Mouse (Mus musculus) MEL-GATA-1-ER (cell line): ENCODE measurements around the gene Tnnt1.

ENCODE experiments used
- DNase-seq: peaks from one replicate; pipeline ENCODE4 v3.0.0-alpha.2; 2012; ENCODE audit warnings: low read depth; ENCODE audit errors: extremely low read depth

Tnnt1 gene

DNA sequence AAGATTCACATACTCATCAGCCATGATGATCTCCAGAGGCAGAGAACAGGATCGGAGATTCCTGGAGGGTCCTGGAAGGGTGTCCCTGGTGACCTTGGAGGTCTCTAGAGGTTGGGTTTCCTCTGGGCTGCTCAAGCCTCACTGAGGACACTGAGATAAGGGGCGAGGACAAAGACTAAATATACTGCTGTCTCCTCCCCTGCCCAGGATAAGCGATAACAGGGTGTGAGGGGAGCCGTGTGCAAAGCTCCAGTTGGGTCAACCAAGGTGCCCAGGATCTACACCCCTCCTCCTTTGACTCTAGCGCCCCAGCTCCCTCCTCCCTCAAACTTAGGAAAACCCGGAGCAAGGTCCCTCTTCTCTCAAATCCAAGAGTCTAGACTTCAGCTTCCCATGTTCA, 6.1 kb upstream of the Tnnt1 start:
- no peak for DNase-seq

DNA sequence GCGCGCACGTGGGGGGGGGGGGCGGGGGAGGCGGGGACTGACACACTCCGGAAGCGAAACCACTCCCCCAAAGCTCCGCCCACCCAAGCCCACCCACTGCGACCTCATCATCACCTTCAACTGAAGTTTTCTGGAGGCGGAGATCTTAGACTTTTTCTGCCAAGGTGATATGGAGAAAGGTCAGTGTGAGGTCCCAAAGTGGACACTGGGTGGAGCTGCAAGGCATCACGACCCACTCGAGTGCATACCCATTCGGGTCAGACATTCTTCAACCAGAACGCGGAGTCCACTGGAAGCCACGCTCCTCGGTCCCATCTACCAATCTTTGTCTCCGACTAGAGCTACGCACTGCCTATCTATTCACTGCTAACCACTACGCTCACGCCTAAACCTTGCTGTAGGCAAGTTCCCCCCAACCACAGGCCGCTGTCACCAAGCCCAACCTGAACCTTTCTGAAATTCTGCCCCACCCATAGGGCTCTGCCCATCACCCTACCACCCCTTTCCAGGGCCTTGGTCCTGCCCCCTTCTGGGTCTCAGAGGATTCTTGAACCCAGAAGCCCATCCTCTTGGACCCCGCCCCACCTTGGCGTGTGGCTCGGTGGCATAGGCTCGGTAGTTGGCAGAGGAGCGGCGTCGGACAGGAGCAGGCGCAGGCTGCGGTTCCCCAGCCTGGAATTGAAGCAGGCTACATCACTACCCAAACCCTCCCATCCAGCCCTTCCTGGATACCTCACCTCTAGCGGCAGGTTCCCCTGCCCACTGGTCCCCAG, 5.2 kb upstream of the Tnnt1 start:
- DNase-seq: no peak

DNA sequence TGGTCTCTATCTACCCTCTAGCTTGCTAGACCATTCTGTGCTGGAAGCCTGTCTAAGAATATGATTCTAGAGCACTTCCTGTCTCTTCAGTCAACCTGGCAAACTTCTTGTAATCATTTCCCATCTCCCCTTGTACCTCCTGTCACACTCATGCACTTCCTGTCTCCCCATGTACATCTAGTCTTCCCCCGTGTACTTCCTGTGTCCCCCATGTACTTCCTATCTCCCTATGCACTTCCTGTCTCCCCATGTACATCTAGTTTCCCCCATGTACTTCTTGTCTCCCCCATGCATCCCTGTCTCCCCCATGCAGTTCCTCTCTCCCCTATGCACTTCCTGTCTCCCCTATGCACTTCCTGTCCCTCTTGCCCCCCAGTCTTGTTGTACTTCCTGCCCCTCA, 2.3 kb upstream of the Tnnt1 start:
- DNase-seq: no peak

DNA sequence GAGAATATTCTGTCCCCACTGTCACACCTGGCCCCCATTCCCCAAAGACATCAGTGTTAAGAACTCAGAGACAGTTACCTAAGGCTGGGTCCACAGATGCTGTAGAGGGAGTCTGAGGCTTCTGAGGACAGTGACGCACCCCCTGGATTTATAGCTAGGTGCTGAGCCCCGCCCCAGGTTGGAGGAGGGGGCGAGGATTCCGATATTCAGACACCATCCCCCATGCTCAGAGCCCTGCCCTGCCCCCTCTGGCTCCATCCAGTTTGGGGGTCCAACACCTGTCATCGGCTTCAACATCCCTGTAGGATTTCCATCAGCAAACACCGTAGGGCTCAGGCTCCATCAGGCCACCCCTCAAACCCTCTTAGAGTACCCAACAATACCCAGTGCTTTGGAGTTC, 329 bp downstream of the Tnnt1 start:
- DNase-seq: no peak

DNA sequence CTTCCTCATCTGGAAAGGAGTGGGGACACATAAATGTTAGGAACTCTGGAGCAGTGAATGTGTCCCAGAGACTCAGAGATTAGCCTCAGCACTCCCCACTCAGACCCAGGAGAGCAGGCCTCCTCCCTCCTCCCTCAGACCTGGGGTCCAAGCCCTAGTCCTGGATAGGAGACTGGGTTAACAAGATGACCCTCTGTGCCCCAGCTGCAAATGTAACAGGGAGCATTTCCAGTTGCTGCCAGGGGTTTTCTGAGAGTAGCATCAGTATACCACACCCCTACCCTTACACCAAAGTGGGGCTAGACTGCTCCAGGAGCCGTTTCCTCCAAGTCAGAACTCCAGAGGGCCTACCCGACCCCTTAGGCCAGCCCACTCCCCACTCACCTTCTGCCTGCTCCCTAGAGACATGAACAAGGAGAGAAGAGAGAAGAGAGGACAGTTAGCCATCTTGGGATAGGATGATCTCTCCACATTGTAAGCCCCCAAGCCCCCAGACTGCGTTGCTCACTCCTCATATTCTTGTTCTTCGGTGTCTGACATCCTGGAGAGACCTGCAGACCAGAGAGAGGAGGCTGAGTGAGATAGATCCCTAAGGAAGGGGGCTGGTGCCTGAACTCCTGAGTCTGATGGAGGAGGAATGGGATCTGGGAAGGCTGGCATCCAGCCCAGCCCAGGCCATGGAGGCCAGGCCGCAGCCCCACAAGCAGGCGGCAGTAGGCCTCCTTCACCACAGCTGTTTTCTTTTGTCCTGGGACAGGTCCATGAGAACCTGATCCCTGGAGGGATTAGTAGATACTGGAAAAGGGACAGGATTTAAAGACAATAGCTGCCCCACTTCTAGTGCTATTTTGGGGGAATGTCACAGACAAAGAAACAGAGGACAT, 2.1 kb downstream of the Tnnt1 start:
- no peak for DNase-seq

DNA sequence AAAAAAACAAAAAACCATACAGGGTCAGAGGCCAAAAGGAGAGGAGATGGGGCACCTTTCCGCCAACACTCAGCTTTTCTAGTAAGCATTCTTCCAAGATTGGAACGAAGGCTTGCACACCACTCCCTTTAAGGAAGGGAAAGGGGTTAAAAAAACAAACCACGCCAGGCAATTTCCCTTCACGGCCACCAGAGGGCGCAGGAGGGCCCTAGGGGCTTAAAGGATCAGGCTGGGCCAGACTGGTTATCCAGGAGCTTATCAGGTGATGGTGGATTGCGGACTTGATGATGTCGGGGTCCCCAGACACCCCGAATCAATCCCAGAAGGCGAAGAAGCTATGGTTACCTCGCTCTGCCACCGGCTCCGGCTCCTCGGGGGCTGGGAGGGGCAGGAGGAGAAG, 2.9 kb downstream of the Tnnt1 start:
- no peak for DNase-seq

DNA sequence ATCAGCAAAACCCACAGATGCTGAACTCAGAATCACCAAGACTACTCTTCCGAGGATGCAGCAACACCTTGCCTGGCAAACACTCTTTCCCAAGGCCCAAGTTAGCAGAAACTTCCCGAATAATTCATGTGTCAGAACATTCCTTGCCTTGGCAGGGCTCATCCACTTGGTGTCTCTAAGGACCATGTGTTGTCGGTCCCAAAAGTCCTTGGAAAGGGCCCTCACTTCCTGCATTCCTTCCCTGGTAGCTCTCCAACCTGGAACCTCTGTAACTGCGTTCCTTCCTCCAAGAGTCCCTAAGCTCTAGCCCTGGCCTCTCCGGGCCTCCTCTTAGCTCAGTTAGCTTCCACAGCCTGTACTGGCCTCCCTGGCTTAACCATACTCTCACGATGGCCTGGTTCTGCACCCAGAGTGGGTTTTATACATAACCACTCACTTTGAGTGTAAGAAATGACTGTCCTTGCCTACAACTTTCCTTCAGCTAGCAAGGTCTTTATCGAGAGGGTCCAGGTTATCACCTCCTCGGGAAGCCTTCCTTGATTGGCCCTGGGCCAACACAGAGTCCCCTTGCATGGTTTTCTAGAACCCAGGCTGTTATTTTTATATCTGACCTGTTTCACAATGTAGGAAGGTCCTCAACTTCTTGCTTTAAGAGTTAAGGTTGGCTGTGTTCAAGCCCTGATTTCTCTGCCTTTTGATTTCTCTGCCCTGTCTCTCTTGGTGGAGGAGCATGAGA, 4.5 kb downstream of the Tnnt1 start:
- DNase-seq: no peak

DNA sequence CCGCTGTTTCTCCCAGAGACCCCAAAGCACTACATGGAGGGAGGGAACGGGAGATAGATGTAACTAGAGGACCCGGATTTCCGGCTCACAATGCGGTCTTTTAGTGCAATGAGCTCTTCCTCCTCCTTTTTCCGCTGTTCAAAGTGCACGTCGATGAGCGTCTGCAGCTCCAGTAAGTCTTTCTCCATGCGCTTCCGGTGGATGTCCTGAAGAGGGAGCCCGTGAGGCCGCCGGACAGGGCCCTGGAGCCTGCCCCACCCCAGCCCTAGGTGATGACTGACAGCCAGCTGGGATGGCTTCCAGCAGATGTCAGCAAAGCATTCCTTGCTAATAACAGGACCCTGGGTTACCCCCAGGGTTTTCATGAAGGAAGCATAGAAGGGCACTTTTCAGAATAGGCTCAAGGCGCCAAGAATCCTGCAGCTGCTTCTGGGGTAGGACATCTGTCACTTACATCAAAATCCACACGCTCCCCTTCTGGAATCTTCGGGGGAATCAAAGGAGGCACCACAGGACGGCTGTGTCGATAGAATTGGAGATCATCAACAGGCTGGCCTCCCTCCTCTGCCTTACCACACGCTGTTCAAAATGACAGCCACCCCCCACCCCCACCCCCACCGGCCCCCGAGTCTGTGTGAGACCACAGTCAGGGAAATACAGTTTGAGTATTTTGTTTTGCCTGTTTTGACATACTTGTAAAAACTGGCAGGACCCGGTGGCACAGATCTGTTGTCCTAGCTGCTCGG, 6.1 kb downstream of the Tnnt1 start:
- no peak for DNase-seq

DNA sequence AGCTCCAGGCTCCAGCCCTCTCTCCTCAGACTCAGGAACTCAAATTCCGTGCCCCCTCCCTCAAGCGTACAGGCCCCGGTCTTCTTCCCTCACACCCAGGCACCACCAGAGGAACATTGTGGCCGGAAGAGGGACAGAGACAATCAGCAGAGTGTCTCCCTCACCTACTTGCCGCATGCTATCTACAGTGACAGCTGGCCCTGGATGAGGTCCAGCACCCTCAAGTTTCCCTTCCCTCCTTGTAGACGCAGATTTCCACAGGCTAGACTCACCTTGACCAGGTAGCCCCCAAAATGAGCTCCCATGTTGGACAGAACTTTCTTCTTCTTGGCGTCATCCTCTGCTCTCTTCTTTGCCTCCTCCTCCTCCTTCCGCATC, 7.5 kb downstream of the Tnnt1 start:
- no peak for DNase-seq

DNA sequence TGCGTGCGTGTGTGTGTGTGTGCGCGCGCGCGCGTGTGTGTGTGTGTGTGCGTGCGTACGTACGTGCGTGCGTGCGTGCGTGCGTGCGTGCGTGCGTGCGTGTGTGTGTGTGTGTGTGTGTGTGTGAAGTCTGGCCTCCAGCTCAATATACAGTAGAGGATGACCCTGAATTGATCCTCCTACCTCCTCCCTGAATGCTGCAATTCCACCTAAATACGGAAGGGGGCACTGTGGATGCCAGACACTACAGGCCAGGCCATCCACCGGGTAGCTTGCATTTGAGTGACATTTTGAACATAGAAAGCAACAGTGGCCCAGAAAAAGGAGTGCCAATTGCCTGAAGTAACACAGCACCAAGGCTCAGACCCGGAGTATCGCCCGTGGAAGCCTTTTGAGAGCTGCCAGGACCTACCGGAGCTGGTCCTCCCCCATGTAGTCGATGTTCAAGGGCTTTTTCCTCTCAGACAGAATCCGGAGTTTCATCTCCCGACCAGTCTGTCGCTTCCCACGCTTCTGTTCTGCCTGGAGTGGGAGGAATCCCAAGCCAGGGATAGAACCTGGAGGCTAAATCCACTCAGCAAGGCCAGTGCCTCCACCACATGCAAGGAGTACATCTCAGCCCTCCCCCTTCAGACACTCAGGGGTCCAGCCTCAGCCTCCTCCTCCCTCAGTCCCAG, 8.0 kb downstream of the Tnnt1 start:
- DNase-seq: no peak

DNA sequence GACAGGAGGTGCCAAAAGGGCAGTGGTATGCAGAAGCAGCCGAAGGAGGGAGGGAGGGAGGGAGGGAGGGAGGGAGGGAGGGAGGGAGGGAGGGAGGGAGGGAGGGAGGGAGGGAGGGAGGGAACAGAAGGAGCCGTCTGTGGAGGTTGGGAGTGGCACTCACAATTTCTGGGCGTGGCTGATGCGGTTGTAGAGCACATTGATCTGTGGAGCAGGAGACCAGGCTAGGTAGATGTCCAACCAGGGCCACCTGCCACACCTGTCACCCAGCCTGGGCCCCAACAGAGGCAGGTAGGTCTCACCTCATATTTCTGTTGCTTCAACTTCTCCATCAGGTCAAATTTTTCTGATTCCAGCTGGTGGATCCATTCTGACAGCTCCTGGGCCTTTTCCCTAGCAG, 9.0 kb downstream of the Tnnt1 start:
- no peak for DNase-seq

DNA sequence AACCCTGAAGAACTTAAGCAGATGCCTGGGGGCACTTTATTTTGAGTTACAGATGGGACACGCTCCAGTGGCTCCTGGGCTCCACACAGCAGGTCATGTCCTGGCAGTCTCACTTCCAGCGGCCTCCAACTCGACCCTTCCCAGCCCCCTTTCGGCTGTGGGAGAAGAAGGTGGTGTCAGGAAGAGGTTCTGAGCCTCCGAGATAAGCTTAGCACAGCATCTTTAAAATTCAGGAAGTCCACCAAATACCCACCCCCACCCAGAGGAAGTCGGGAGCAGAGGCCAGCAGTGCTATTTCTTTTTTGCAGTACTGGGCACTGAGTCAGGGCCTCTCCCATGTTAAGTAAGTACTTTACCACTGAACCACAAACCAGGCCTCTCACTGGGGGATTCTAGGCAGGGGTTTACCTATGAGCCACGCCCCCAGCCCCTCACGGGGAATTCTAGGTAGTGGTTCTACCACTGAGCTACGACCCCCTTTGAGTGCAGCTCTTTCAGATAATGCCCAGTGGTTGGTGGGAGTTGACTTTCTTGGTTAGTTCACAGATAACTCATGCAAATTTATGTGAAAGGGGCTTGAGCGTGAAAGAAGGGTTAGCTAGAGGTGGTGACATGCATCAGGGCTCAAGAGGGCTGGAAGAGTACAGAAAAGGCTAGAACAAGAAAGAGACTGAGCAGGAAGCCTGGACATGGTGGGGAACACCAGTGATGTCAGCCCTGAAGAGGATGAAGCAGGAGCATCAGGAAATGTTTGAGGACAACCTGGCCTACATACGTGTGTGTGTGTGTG, 11.3 kb downstream of the Tnnt1 start:
- peak; percentile 88 for DNase-seq

DNA sequence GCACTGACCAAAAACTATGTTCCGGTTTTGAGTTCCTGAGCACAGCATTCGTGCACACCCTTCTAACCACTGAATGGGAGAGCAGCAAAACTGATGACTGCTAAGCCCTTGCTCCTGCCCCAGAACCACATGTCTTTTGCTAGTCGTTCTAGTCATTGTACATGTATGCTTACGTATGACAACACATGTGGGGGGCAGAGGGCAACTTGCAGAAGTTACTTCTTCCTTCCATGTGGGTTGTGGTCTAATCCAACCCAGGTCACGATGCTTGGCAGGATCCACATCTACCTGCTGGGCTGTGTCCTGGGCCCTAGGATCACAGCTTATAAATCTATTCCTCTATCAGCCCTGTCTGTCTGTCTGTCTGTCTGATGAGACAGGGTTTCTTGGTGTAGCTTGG, 12.3 kb downstream of the Tnnt1 start:
- no peak for DNase-seq

DNA sequence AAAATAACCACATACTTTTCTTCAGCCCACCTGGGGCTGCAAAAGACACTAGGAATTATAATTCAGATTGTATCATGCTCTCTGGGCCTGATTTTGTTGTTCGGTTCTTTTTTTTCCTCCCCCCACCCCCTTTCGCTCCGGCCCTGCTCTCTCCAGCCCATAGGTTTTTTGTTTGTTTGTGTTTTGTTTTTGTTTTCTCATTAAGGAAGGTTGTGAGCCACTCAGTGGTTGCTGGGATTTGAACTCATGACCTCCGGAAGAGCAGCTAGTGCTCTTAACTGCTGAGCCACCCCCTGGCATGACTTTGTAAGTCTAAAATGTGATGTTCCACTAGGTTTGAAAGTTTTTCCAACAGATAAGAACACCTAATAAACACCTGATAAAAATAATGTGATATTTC, 13.1 kb downstream of the Tnnt1 start:
- DNase-seq: no peak

DNA sequence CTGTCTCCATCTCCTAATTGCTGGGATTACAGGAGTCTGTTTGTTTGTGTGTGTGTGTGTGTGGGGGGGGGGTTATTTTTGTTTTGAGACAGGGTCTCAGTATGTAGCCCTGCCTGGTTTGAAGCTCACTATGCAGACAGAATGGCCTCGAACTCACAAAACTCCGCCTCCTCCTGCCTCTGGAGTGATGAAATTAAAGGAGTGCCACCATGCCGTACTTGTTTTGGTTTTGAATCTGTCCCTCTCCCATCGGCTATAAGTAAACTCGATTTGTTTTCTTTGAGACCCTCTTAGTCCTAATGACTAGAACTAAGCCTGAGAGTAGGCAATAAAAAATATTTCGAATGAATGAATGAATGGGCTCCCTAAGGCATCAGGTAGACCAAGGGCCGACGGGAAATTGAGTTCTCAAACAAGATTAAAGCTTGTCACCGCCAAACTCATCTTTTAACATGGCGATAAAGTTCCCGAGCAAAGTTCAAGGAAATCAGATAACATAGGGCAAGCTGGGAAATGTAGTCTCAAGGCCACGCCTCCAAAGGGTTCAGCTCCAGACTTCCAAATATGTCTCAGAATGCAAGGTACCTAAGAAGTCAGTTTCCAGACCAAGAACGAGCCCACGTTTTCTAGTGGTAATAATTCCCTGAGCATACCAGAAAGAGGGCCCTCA, 13.6 kb downstream of the Tnnt1 start:
- no peak for DNase-seq

DNA sequence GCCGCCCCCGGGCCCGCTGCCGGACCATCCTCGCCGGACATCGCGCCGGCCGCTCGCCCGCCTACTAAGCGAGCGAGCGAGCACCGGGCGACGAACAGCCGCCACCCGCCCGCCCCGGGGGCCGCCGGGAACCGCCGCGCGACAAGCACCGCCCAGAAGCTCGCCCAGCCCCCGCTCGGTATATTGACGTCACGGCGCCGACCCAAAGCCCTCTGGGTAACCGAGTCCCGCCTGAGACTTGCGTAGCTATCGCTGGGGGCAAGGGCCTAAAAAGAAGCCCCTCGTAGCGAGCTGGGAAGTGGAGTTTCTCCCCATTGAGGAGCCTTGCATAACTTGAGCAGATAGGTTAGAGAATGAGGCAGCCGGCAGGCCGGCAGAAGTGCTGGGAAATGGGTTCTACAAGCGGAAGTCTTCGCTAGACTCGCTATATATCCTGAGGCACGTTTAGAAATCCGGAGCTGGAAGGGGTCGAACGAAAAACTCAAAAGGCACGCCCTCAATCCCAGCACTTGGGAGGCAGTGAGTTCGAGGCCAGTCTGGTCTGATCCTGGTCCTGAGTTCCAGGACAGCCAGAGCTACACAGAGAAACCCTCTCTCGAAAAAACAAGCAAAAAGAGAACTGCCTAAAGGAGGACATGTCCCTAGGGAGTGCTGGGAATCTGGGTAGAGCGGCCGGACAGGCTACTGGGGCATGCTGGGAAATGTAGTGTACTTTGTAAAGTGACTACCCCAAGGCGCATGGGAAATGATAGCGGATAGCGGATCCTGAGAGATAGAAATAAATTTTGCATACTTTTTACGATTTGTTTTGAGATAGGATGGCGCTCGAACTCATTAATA, 14.4 kb downstream of the Tnnt1 start, which contains the start of gene Ppp1r12c:
TSS of gene Ppp1r12c (minus strand) at position 123 of the 840 bp plus-strand sequence.
- DNase-seq: no peak

DNA sequence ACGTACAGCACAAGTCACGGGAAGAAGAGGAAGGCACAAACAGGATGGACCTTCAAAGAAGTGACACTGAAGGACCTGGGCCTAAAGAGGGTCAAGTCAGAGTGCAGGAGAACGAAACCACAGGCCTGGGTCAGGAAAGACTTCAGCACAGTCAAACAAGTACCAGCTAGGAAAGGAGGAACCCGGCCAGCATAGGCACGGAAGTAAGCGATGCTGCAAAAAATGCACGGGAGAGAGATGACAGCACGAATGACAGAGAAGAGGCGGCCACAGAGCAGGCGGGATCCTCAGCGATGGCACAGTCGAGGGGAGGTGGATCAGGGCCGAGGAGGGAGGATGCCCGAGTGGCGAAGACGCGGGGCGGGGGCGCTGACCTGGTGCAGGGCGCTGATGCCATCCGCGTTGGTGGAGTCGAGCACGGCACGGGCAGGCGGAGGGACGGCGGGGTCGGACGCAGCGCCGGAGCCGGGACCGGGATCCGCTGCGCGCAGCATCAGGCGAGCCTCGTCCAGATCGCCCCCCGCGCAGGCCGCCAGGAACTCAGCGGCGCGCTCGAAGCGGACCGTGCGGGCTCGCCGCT, 15.2 kb downstream of the Tnnt1 start:
- no peak for DNase-seq

DNA sequence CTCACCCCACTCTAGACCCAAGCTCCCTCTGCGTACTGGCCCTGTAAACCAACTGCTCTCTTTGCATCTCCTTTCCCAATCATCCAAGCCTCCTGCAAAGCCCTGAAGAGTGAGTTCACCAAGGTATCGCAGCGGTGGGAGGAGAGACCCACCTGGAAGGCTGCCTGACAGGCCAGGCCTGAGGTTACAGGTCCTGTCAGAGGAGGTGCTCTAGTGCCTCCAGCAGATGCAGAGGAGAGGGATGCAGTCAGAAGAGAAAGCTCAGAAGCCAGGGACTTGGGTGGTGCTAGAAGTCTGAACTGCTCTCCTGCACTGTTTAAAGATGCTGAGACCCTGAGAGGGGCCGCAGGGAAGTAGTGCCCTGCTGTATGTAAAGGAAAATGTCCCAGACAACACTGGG, 17.1 kb downstream of the Tnnt1 start:
- no peak for DNase-seq
